Mouse (Mus musculus) liver, postnatal 0 days (tissue): ENCODE measurements around the gene Etaa1. TPM values are rescaled to one million over a fixed set of nuclear protein-coding genes. Genes with fewer than 3 reads are reported as not detected.
A peak's percentile ranks its signal among the peaks of the same experiment; 100 is the strongest.
"Not testable (repeated sequence)": the region's sequence is repeated elsewhere in the genome, so short reads cannot be mapped to it uniquely, and the experiment has no call there.

Experiments used
- ATAC-seq: fragments of 200-750 bp; cut with Nextera tagmentation; 2 replicates; pipeline ENCODE4 v1.8.0; 2017; ENCODE audit warnings: mild to moderate bottlenecking, moderate library complexity
- DNase-seq: peaks from one replicate; pipeline ENCODE4 v3.0.0-alpha.2; 2016
- H3K27ac ChIP-seq: fragments of 300-500 bp; sonication (generic); 2 replicates; pipeline ENCODE4 v1.5.1; 2014; ENCODE audit warnings: antibody characterized with exemption, moderate library complexity, mild to moderate bottlenecking, low read depth
- H3K27me3 ChIP-seq: fragments of 300-500 bp; sonication (generic); 2 replicates; pipeline ENCODE4 v1.6.1; 2014; ENCODE audit warnings: low read length, control low read depth, mixed read lengths; ENCODE audit not compliant: insufficient read depth
- H3K36me3 ChIP-seq: fragments of 300-500 bp; sonication (generic); replicated peaks from 2 replicates; pipeline ENCODE4 v1.6.1; 2014; ENCODE audit warnings: mild to moderate bottlenecking, control low read depth, low read length, moderate library complexity, mixed read lengths; ENCODE audit not compliant: insufficient read depth
- H3K4me1 ChIP-seq: fragments of 300-500 bp; sonication (generic); 2 replicates; pipeline ENCODE4 v1.6.1; 2014; ENCODE audit warnings: antibody characterized with exemption, mild to moderate bottlenecking, control low read depth; ENCODE audit not compliant: insufficient read depth
- H3K4me2 ChIP-seq: fragments of 300-500 bp; sonication (generic); 2 replicates; pipeline ENCODE4 v1.6.1; 2014; ENCODE audit warnings: low read depth, mild to moderate bottlenecking, low read length, moderate library complexity, mixed read lengths
- H3K4me3 ChIP-seq: fragments of 300-500 bp; sonication (generic); 2 replicates; pipeline ENCODE4 v1.5.1; 2014; ENCODE audit warnings: low read depth, low read length
- H3K9ac ChIP-seq: fragments of 300-500 bp; sonication (generic); replicated peaks from 2 replicates; pipeline ENCODE4 v1.6.1; 2014; ENCODE audit warnings: mild to moderate bottlenecking, moderate library complexity
- H3K9me3 ChIP-seq: fragments of 300-500 bp; sonication (generic); 2 replicates; pipeline ENCODE4 v1.6.1; 2016; ENCODE audit warnings: mild to moderate bottlenecking, control low read depth, low read length, mixed read lengths
- CTCF ChIP-seq: sonication (generic); IDR thresholded peaks from 2 replicates; pipeline ENCODE4 v1.5.1; 2016; ENCODE audit warnings: antibody characterized with exemption, low read depth
- EP300 ChIP-seq: IDR thresholded peaks from 2 replicates; pipeline ENCODE4 v1.6.1; 2016; ENCODE audit warnings: antibody characterized with exemption, low read depth, mild to moderate bottlenecking
- WGBS: fragments of 180-500 bp; shearing (Covaris S2); extraction: QIAGEN DNeasy Blood & Tissue Kit; methylation state at CpG from one replicate; pipeline ENCODE4 v1.1.7; 2014; ENCODE audit not compliant: insufficient replicate concordance; 5-methylcytosine and 5-hydroxymethylcytosine counted together
- polyA plus RNA-seq: library from polyadenylated mRNA; unstranded; fragments of >200 nt; fragmentation: Nextera tagmentation; extraction: Ambion mirVana; gene quantifications from 2 replicates; pipeline ENCODE4 v1.2.1, GENCODE M21; 2015

Gene Etaa1
- polyA plus RNA-seq, 1 experiment from 2014 or later, result 3.1 TPM

GRCm38 (mm10) chr11:17952791-17953190, 884 bp downstream of the Etaa1 start:
- H3K4me2 ChIP-seq, result peak overlapping the region; percentile 68
- H3K36me3 ChIP-seq, result peaks cover 22% of the 10 kb centered on the region
- peak overlapping the region; percentile 84 for H3K27ac ChIP-seq
- under 1% methylated on average over 3 of the region's 3 CpGs for WGBS
- no peaks in the 10 kb centered on the region for H3K9me3 ChIP-seq
- H3K9ac ChIP-seq, result peak overlapping the region; percentile 81
- H3K4me3 ChIP-seq, result peak overlapping the region; percentile 78
- no peaks in the 10 kb centered on the region for H3K27me3 ChIP-seq
- ATAC-seq (no peak), DNase-seq (no peak)
- peaks cover 2% of the 10 kb centered on the region; the same call in 1 of the 2 replicates for H3K4me1 ChIP-seq
- TF ChIP-seq CTCF, result no peak
- no peak for TF ChIP-seq EP300

GRCm38 (mm10) chr11:17951336-17951735, 2.3 kb downstream of the Etaa1 start:
- Histone ChIP-seq H3K4me2 (no peak overlapping the region), H3K4me3 (no peak overlapping the region), H3K9ac (no peak overlapping the region), H3K4me1 (peaks cover 2% of the 10 kb centered on the region; the same call in 1 of the 2 replicates), H3K36me3 (peaks cover 31% of the 10 kb centered on the region), H3K27ac (no peak overlapping the region), H3K9me3 (no peaks in the 10 kb centered on the region), H3K27me3 (no peaks in the 10 kb centered on the region)
- DNase-seq (no peak), ATAC-seq (no peak)
- 91% methylated on average over 3 of the region's 3 CpGs for WGBS
- TF ChIP-seq EP300 (no peak), CTCF (no peak)

GRCm38 (mm10) chr11:17939168-17939567, 14.5 kb downstream of the Etaa1 start:
- Histone ChIP-seq H3K4me2 (no peak overlapping the region), H3K9me3 (no peaks in the 10 kb centered on the region), H3K27me3 (no peaks in the 10 kb centered on the region), H3K9ac (no peak overlapping the region), H3K4me1 (no peaks in the 10 kb centered on the region), H3K36me3 (peaks cover 9% of the 10 kb centered on the region), H3K4me3 (no peak overlapping the region), H3K27ac (no peak overlapping the region)
- TF ChIP-seq CTCF (no peak), EP300 (no peak)
- DNase-seq, result no peak
- ATAC-seq, result no peak
- 92% methylated on average over 1 of the region's 1 CpGs for WGBS

- DNase-seq (no peak), ATAC-seq (no peak)
- no peaks in the 10 kb centered on the region for H3K9me3 ChIP-seq
- H3K4me1 ChIP-seq, result no peaks in the 10 kb centered on the region
- no peak overlapping the region for H3K4me3 ChIP-seq
- no peak overlapping the region for H3K9ac ChIP-seq
- no peak overlapping the region for H3K4me2 ChIP-seq
- H3K27ac ChIP-seq, result no peak overlapping the region
- H3K36me3 ChIP-seq, result peaks cover 9% of the 10 kb centered on the region
- TF ChIP-seq EP300, result no peak
- no peaks in the 10 kb centered on the region for H3K27me3 ChIP-seq
These were observed 15.7 kb downstream of the Etaa1 start for GRCm38 (mm10) chr11:17937931-17938330.

- TF ChIP-seq EP300, result no peak
- no peak for TF ChIP-seq CTCF
- no peaks in the 10 kb centered on the region for H3K27me3 ChIP-seq
- H3K4me2 ChIP-seq, result no peak overlapping the region
- 64% methylated on average over 4 of the region's 4 CpGs for WGBS
- no peak for ATAC-seq
- H3K9me3 ChIP-seq, result no peaks in the 10 kb centered on the region
- no peak for DNase-seq
- no peak overlapping the region for H3K9ac ChIP-seq
- no peaks in the 10 kb centered on the region for H3K36me3 ChIP-seq
- H3K4me3 ChIP-seq, result no peak overlapping the region
- no peaks in the 10 kb centered on the region for H3K4me1 ChIP-seq
- H3K27ac ChIP-seq, result no peak overlapping the region
These were observed 35.8 kb downstream of the Etaa1 start for GRCm38 (mm10) chr11:17917905-17918304.

GRCm38 (mm10) chr11:17917101-17917500, 36.6 kb downstream of the Etaa1 start:
- 72% methylated on average over 5 of the region's 5 CpGs for WGBS

GRCm38 (mm10) chr11:17916486-17916885, 37.2 kb downstream of the Etaa1 start:
- no peaks in the 10 kb centered on the region for H3K36me3 ChIP-seq
- no peak for DNase-seq
- no peak for ATAC-seq
- H3K27me3 ChIP-seq, result no peaks in the 10 kb centered on the region
- no peak overlapping the region for H3K4me3 ChIP-seq
- H3K27ac ChIP-seq, result no peak overlapping the region
- WGBS, result 64% methylated on average over 1 of the region's 1 CpGs
- no peak overlapping the region for H3K4me2 ChIP-seq
- TF ChIP-seq CTCF, result no peak
- no peak for TF ChIP-seq EP300
- no peaks in the 10 kb centered on the region for H3K9me3 ChIP-seq
- H3K9ac ChIP-seq, result no peak overlapping the region
- no peaks in the 10 kb centered on the region for H3K4me1 ChIP-seq

More at GRCm38 (mm10) chr11:17917101-17917500, 36.6 kb downstream of the Etaa1 start:
- DNase-seq, result no peak
- Histone ChIP-seq H3K9me3 (no peaks in the 10 kb centered on the region), H3K9ac (no peak overlapping the region), H3K27ac (no peak overlapping the region), H3K4me3 (no peak overlapping the region), H3K4me2 (no peak overlapping the region), H3K36me3 (no peaks in the 10 kb centered on the region), H3K27me3 (no peaks in the 10 kb centered on the region), H3K4me1 (no peaks in the 10 kb centered on the region)
- TF ChIP-seq EP300 (no peak), CTCF (no peak)
- ATAC-seq, result no peak

- H3K4me1 ChIP-seq, DNase-seq, H3K36me3 ChIP-seq, H3K4me3 ChIP-seq, H3K9me3 ChIP-seq, H3K27me3 ChIP-seq, ATAC-seq, H3K4me2 ChIP-seq, H3K9ac ChIP-seq, H3K27ac ChIP-seq: not testable (repeated sequence)
- WGBS, result 81% methylated on average over 4 of the region's 4 CpGs
These were observed 52.7 kb downstream of the Etaa1 start for GRCm38 (mm10) chr11:17900996-17901395.
